Mouse (Mus musculus): ENCODE data around the gene Icos.

Gene Icos

GRCm38 (mm10) chr1:60977641-60978040 is at the start of gene Icos:
TSS of gene Icos (plus strand) at chr1:60977927.
- no peaks in the 10 kb centered on the region for H3K27me3 ChIP-seq (ENCODE audit: control insufficient read depth, insufficient read depth, low read length, poor library complexity, severe bottlenecking)
- no peak for DNase-seq (ENCODE audit: low read depth, low spot score)
- no peaks in the 10 kb centered on the region for H3K36me3 ChIP-seq (ENCODE audit: control insufficient read depth, insufficient read depth, low read length, poor library complexity, severe bottlenecking)

GRCm38 (mm10) chr1:60929036-60929435 is 48.7 kb upstream of the Icos start:
- Histone ChIP-seq H3K36me3 (ENCODE audit: control insufficient read depth, insufficient read depth, low read length, poor library complexity, severe bottlenecking) (no peaks in the 10 kb centered on the region), H3K27me3 (ENCODE audit: control insufficient read depth, insufficient read depth, low read length, poor library complexity, severe bottlenecking) (no peaks in the 10 kb centered on the region)
- no peak for DNase-seq (ENCODE audit: low read depth, low spot score)

- Histone ChIP-seq H3K36me3 (ENCODE audit: control insufficient read depth, insufficient read depth, low read length, poor library complexity, severe bottlenecking) (no peaks in the 10 kb centered on the region), H3K27me3 (ENCODE audit: control insufficient read depth, insufficient read depth, low read length, poor library complexity, severe bottlenecking) (no peaks in the 10 kb centered on the region)
- DNase-seq (ENCODE audit: low read depth, low spot score) = no peak
Observed at GRCm38 (mm10) chr1:60930397-60930796, 47.3 kb upstream of the Icos start.

GRCm38 (mm10) chr1:60935968-60936581 is 41.7 kb upstream of the Icos start:
- no peak for DNase-seq (ENCODE audit: low read depth, low spot score)

GRCm38 (mm10) chr1:60936963-60937711 is 40.6 kb upstream of the Icos start:
- no peaks in the 10 kb centered on the region for H3K36me3 ChIP-seq (ENCODE audit: control insufficient read depth, insufficient read depth, low read length, poor library complexity, severe bottlenecking)
- H3K27me3 ChIP-seq (ENCODE audit: control insufficient read depth, insufficient read depth, low read length, poor library complexity, severe bottlenecking) = no peaks in the 10 kb centered on the region
- peak; percentile 34 for DNase-seq (ENCODE audit: low read depth, low spot score)

More at GRCm38 (mm10) chr1:60935968-60936581, 41.7 kb upstream of the Icos start:
- no peaks in the 10 kb centered on the region for H3K36me3 ChIP-seq (ENCODE audit: control insufficient read depth, insufficient read depth, low read length, poor library complexity, severe bottlenecking)
- no peaks in the 10 kb centered on the region for H3K27me3 ChIP-seq (ENCODE audit: control insufficient read depth, insufficient read depth, low read length, poor library complexity, severe bottlenecking)

GRCm38 (mm10) chr1:60938256-60938655 is 39.5 kb upstream of the Icos start:
- no peak for DNase-seq (ENCODE audit: low read depth, low spot score)
- Histone ChIP-seq H3K36me3 (ENCODE audit: control insufficient read depth, insufficient read depth, low read length, poor library complexity, severe bottlenecking) (no peaks in the 10 kb centered on the region), H3K27me3 (ENCODE audit: control insufficient read depth, insufficient read depth, low read length, poor library complexity, severe bottlenecking) (no peaks in the 10 kb centered on the region)

GRCm38 (mm10) chr1:60938974-60939373 is 38.8 kb upstream of the Icos start:
- H3K27me3 ChIP-seq (ENCODE audit: control insufficient read depth, insufficient read depth, low read length, poor library complexity, severe bottlenecking) = no peaks in the 10 kb centered on the region
- DNase-seq (ENCODE audit: low read depth, low spot score) = no peak
- H3K36me3 ChIP-seq (ENCODE audit: control insufficient read depth, insufficient read depth, low read length, poor library complexity, severe bottlenecking) = no peaks in the 10 kb centered on the region

- Histone ChIP-seq H3K36me3 (ENCODE audit: control insufficient read depth, insufficient read depth, low read length, poor library complexity, severe bottlenecking) (no peaks in the 10 kb centered on the region), H3K27me3 (ENCODE audit: control insufficient read depth, insufficient read depth, low read length, poor library complexity, severe bottlenecking) (no peaks in the 10 kb centered on the region)
- no peak for DNase-seq (ENCODE audit: low read depth, low spot score)
Observed at GRCm38 (mm10) chr1:60940023-60940422, 37.7 kb upstream of the Icos start.

GRCm38 (mm10) chr1:60940620-60941019 is 37.1 kb upstream of the Icos start:
- H3K27me3 ChIP-seq (ENCODE audit: control insufficient read depth, insufficient read depth, low read length, poor library complexity, severe bottlenecking) = no peaks in the 10 kb centered on the region
- DNase-seq (ENCODE audit: low read depth, low spot score) = peak; percentile 43
- H3K36me3 ChIP-seq (ENCODE audit: control insufficient read depth, insufficient read depth, low read length, poor library complexity, severe bottlenecking) = no peaks in the 10 kb centered on the region

GRCm38 (mm10) chr1:60941056-60942048 is 36.4 kb upstream of the Icos start:
- peak; percentile 68 for DNase-seq (ENCODE audit: low read depth, low spot score)
- H3K27me3 ChIP-seq (ENCODE audit: control insufficient read depth, insufficient read depth, low read length, poor library complexity, severe bottlenecking) = no peaks in the 10 kb centered on the region
- H3K36me3 ChIP-seq (ENCODE audit: control insufficient read depth, insufficient read depth, low read length, poor library complexity, severe bottlenecking) = no peaks in the 10 kb centered on the region

- no peaks in the 10 kb centered on the region for H3K27me3 ChIP-seq (ENCODE audit: control insufficient read depth, insufficient read depth, low read length, poor library complexity, severe bottlenecking)
- H3K36me3 ChIP-seq (ENCODE audit: control insufficient read depth, insufficient read depth, low read length, poor library complexity, severe bottlenecking) = no peaks in the 10 kb centered on the region
- DNase-seq (ENCODE audit: low read depth, low spot score) = no peak
Observed at GRCm38 (mm10) chr1:60942921-60943320, 34.8 kb upstream of the Icos start.

- Histone ChIP-seq H3K27me3 (ENCODE audit: control insufficient read depth, insufficient read depth, low read length, poor library complexity, severe bottlenecking) (no peaks in the 10 kb centered on the region), H3K36me3 (ENCODE audit: control insufficient read depth, insufficient read depth, low read length, poor library complexity, severe bottlenecking) (no peaks in the 10 kb centered on the region)
- no peak for DNase-seq (ENCODE audit: low read depth, low spot score)
Observed at GRCm38 (mm10) chr1:60945633-60946401, 31.9 kb upstream of the Icos start.

- no peaks in the 10 kb centered on the region for H3K27me3 ChIP-seq (ENCODE audit: control insufficient read depth, insufficient read depth, low read length, poor library complexity, severe bottlenecking)
- H3K36me3 ChIP-seq (ENCODE audit: control insufficient read depth, insufficient read depth, low read length, poor library complexity, severe bottlenecking) = no peaks in the 10 kb centered on the region
- no peak for DNase-seq (ENCODE audit: low read depth, low spot score)
Observed at GRCm38 (mm10) chr1:60948112-60948511, 29.6 kb upstream of the Icos start.

GRCm38 (mm10) chr1:60952958-60953357 is 24.8 kb upstream of the Icos start:
- DNase-seq (ENCODE audit: low read depth, low spot score) = no peak
- H3K36me3 ChIP-seq (ENCODE audit: control insufficient read depth, insufficient read depth, low read length, poor library complexity, severe bottlenecking) = no peaks in the 10 kb centered on the region

More at GRCm38 (mm10) chr1:60952958-60953357, 24.8 kb upstream of the Icos start:
- no peaks in the 10 kb centered on the region; the same call in 1 of the 2 replicates for H3K27me3 ChIP-seq (ENCODE audit: control insufficient read depth, insufficient read depth, low read length, poor library complexity, severe bottlenecking)

Data from splenic B cell, adult 2 months (primary cell).